11 mouse cellular contexts compared by ENCODE assay signal in genomic region chr11:115684877-115685276, GRCm38 (mm10). TPM values are rescaled to one million over a fixed set of nuclear protein-coding genes. Genes with fewer than 3 reads are reported as not detected.
A peak's percentile ranks its signal among the peaks of the same experiment; 100 is the strongest.
DNase-seq lines count a peak whose midpoint lies in the region; ATAC-seq lines count a peak whose summit lies in the region.
"Had no signal": no experiment of that assay in that cellular context is flagged by ENCODE, and none has a peak within 500 bp of the region (broad histone marks: within the 10 kb centered on the region; RNA-seq: fewer than 3 reads in every experiment).

No protein-coding gene starts in this region.

- 74% methylated on average over 6 of the region's 6 CpGs for WGBS in forebrain, embryonic 15.5 days
- 97% methylated on average over 6 of the region's 6 CpGs for WGBS in forebrain, embryonic 10.5 days
- WGBS in embryonic facial prominence, embryonic 15.5 days: 73% methylated on average over 6 of the region's 6 CpGs

- no peaks in the 10 kb centered on the region for H3K9me3 ChIP-seq in forebrain, embryonic 15.5 days
- H3K9me3 ChIP-seq in forebrain, embryonic 10.5 days: 0 out of 2 replicates have a peak, but pooled peaks cover 3% of the 10 kb centered on the region
- H3K9me3 ChIP-seq in embryonic facial prominence, embryonic 15.5 days (replicated peaks): no peaks in the 10 kb centered on the region
- H3K9me3 ChIP-seq: intestine, embryonic 15.5 days; neural tube, embryonic 13.5 days had no signal

- no peak overlapping the region for H3K9ac ChIP-seq in forebrain, embryonic 15.5 days (replicated peaks)
- no peak overlapping the region for H3K9ac ChIP-seq in embryonic facial prominence, embryonic 15.5 days
- H3K9ac ChIP-seq: intestine, embryonic 15.5 days; neural tube, embryonic 13.5 days had no signal

- no peak for ATAC-seq in forebrain, embryonic 15.5 days (replicated peaks)
- ATAC-seq in embryonic facial prominence, embryonic 15.5 days (ENCODE audit: insufficient number of reproducible peaks, low FRiP score, low TSS enrichment, low read depth): no peak
- ATAC-seq: intestine, embryonic 15.5 days had no signal

- no peak overlapping the region for H3K4me2 ChIP-seq in forebrain, embryonic 15.5 days (replicated peaks)
- H3K4me2 ChIP-seq in embryonic facial prominence, embryonic 15.5 days (replicated peaks): no peak overlapping the region
- H3K4me2 ChIP-seq: intestine, embryonic 15.5 days; neural tube, embryonic 13.5 days had no signal

- peaks cover 19% of the 10 kb centered on the region for H3K4me1 ChIP-seq in forebrain, embryonic 15.5 days
- H3K4me1 ChIP-seq in forebrain, embryonic 10.5 days: no peaks in the 10 kb centered on the region
- peaks cover 18% of the 10 kb centered on the region for H3K4me1 ChIP-seq in embryonic facial prominence, embryonic 15.5 days
- H3K4me1 ChIP-seq: intestine, embryonic 15.5 days had no signal

- no peak for DNase-seq in forebrain, embryonic 10.5 days (ENCODE audit: extremely low spot score, low spot score)
- peak; percentile 34 to 51 for DNase-seq in layer of hippocampus, adult 8-10 months (ENCODE audit: low spot score in 2 of 2)
- no peak for DNase-seq in layer of hippocampus, postnatal 10 days (ENCODE audit: low spot score in 2 of 2)
- DNase-seq in MN1 (ENCODE audit: low spot score): peak; percentile 39
- DNase-seq in c-Kit-positive CD71-positive TER-119-positive erythroid progenitor cells, embryonic 14.5 days (ENCODE audit: low spot score): no peak
- no peak for DNase-seq in spleen, postnatal 14 days (ENCODE audit: low spot score in 2 of 2)
- DNase-seq: gastrocnemius, postnatal 14 days had no signal

- no peak overlapping the region for H3K4me3 ChIP-seq in forebrain, embryonic 15.5 days
- no peak overlapping the region for H3K4me3 ChIP-seq in forebrain, embryonic 10.5 days
- H3K4me3 ChIP-seq in embryonic facial prominence, embryonic 15.5 days (replicated peaks): no peak overlapping the region
- H3K4me3 ChIP-seq: intestine, embryonic 15.5 days; neural tube, embryonic 13.5 days had no signal

- peak overlapping the region; percentile 68 for H3K27ac ChIP-seq in forebrain, embryonic 15.5 days (replicated peaks)
- no peak overlapping the region for H3K27ac ChIP-seq in forebrain, embryonic 10.5 days
- H3K27ac ChIP-seq in embryonic facial prominence, embryonic 15.5 days (replicated peaks): peak overlapping the region; percentile 55; the same call in 1 of the 2 replicates
- H3K27ac ChIP-seq: intestine, embryonic 15.5 days; neural tube, embryonic 13.5 days had no signal

- H3K36me3 ChIP-seq in forebrain, embryonic 15.5 days: peaks cover 10% of the 10 kb centered on the region; the same call in 1 of the 2 replicates
- H3K36me3 ChIP-seq in forebrain, embryonic 10.5 days (replicated peaks): peaks cover 66% of the 10 kb centered on the region
- peaks cover 19% of the 10 kb centered on the region; the same call in 1 of the 2 replicates for H3K36me3 ChIP-seq in embryonic facial prominence, embryonic 15.5 days

- no peaks in the 10 kb centered on the region for H3K27me3 ChIP-seq in forebrain, embryonic 15.5 days
- H3K27me3 ChIP-seq in forebrain, embryonic 10.5 days (ENCODE audit: poor library complexity, severe bottlenecking): no peaks in the 10 kb centered on the region
- no peaks in the 10 kb centered on the region for H3K27me3 ChIP-seq in embryonic facial prominence, embryonic 15.5 days
- H3K27me3 ChIP-seq: intestine, embryonic 15.5 days; neural tube, embryonic 13.5 days had no signal

RNA-seq across cellular contexts. Expression of gene Grb2, which starts 23.5 kb away (rescaled TPM):
- polyA plus RNA-seq in forebrain, embryonic 15.5 days (2015; fragmentation: Nextera tagmentation; extraction: Ambion mirVana): 180 and 199 TPM in 2 replicates
- 74.4 and 79.6 TPM in 2 replicates for polyA plus RNA-seq in forebrain, embryonic 10.5 days (2016; fragmentation: Nextera tagmentation; extraction: Ambion mirVana)
- 100 to 1,000 TPM; 179 to 220 (median 196) TPM for total RNA-seq in layer of hippocampus, adult 8-10 months (2022)
- total RNA-seq in layer of hippocampus, postnatal 10 days (2021): 100 to 1,000 TPM; 160 to 186 TPM
- 94.9 and 114 TPM in 2 replicates for polyA plus RNA-seq in embryonic facial prominence, embryonic 15.5 days (2015; fragmentation: Nextera tagmentation; extraction: Ambion mirVana)

RNA-seq across cellular contexts. Expression of gene Slc25a19, which starts 56.8 kb away (rescaled TPM):
- 55.3 and 56.1 TPM in 2 replicates for polyA plus RNA-seq in forebrain, embryonic 15.5 days (2015; fragmentation: Nextera tagmentation; extraction: Ambion mirVana)
- polyA plus RNA-seq in forebrain, embryonic 10.5 days (2016; fragmentation: Nextera tagmentation; extraction: Ambion mirVana): 25.6 and 26.2 TPM in 2 replicates
- 10 to 100 TPM; 55.6 to 81.3 (median 64.7) TPM for total RNA-seq in layer of hippocampus, adult 8-10 months (2022)
- total RNA-seq in layer of hippocampus, postnatal 10 days (2021): 10 to 100 TPM; 52.2 to 59.5 TPM
- polyA plus RNA-seq in embryonic facial prominence, embryonic 15.5 days (2015; fragmentation: Nextera tagmentation; extraction: Ambion mirVana): 21.1 and 28.8 TPM in 2 replicates

Comparison
In these comparisons a context has a peak if more than half of its experiments do, and no peak if none do; other contexts are left out.
1. DNase-seq: peak in layer of hippocampus, adult 8-10 months (2 of 2) and MN1 (single experiment); none in forebrain, embryonic 10.5 days (single experiment), layer of hippocampus, postnatal 10 days (0 of 2), c-Kit-positive CD71-positive TER-119-positive erythroid progenitor cells, embryonic 14.5 days (single experiment) and spleen, postnatal 14 days (0 of 2).